Mouse (Mus musculus) ES-E14 (cell line): Measurements from ENCODE around the gene Iba57. TPM values are rescaled to one million over a fixed set of nuclear protein-coding genes. Genes with fewer than 3 reads are reported as not detected.
A peak's percentile ranks its signal among the peaks of the same experiment; 100 is the strongest.

ENCODE experiments used
- DNase-seq: peaks from one replicate; pipeline ENCODE4 v3.0.0-alpha.2; 2013; ENCODE audit warnings: low read depth, low spot score
- H3K27ac ChIP-seq: 2 replicates; pipeline ENCODE4 v1.5.1; 2012; ENCODE audit warnings: low read depth, mild to moderate bottlenecking, low read length, moderate library complexity, mixed read lengths; ENCODE audit not compliant: poor library complexity, insufficient read depth, severe bottlenecking
- H3K36me3 ChIP-seq: 2 replicates; pipeline ENCODE4 v1.6.1; 2012; ENCODE audit warnings: mild to moderate bottlenecking, low read length, moderate library complexity, mixed read lengths; ENCODE audit not compliant: control insufficient read depth, poor library complexity, insufficient read depth, severe bottlenecking
- H3K4me1 ChIP-seq, 2 experiments: fragments of 150-350 bp in 1 of 2; sonication (generic) in 1 of 2; 2 replicates each; pipeline ENCODE4 v1.6.1; 2012; ENCODE audit warnings: low read length in 2 of 2, mild to moderate bottlenecking in 1 of 2, mixed read lengths in 1 of 2; ENCODE audit not compliant: control insufficient read depth in 2 of 2, insufficient read depth in 2 of 2, poor library complexity in 1 of 2
- H3K4me3 ChIP-seq, 2 experiments: fragments of 150-350 bp in 1 of 2; sonication (generic) in 1 of 2; 2 replicates each; pipeline ENCODE4 v1.5.1; 2012; ENCODE audit warnings: low read length in 2 of 2, low read depth in 1 of 2, mild to moderate bottlenecking in 1 of 2, mixed read lengths in 1 of 2; ENCODE audit not compliant: insufficient read depth in 1 of 2, poor library complexity in 1 of 2, severe bottlenecking in 1 of 2
- H3K9ac ChIP-seq: 2 replicates; pipeline ENCODE4 v1.6.1; 2012; ENCODE audit warnings: low read depth, mild to moderate bottlenecking, low read length, mixed read lengths; ENCODE audit not compliant: poor library complexity, insufficient read depth, severe bottlenecking
- H3K9me3 ChIP-seq: fragments of 150-350 bp; sonication (generic); 2 replicates; pipeline ENCODE4 v1.6.1; 2012; ENCODE audit warnings: low read depth, mild to moderate bottlenecking, low read length; ENCODE audit not compliant: control insufficient read depth, insufficient read depth
- CHD2 ChIP-seq: IDR thresholded peaks from 2 replicates; pipeline ENCODE4 v1.6.1; 2014; ENCODE audit warnings: mild to moderate bottlenecking, low read depth, low read length, inconsistent platforms
- HCFC1 ChIP-seq: IDR thresholded peaks from 2 replicates; pipeline ENCODE4 v1.6.1; 2012; ENCODE audit warnings: low read length, inconsistent platforms, borderline replicate concordance; ENCODE audit not compliant: insufficient read depth
- MAFK ChIP-seq: IDR thresholded peaks from 2 replicates; pipeline ENCODE4 v1.6.1; 2014; ENCODE audit warnings: mild to moderate bottlenecking, low read depth, low read length, inconsistent platforms; ENCODE audit not compliant: insufficient read depth
- ZC3H11A ChIP-seq: IDR thresholded peaks from 2 replicates; pipeline ENCODE4 v1.6.1; 2012; ENCODE audit warnings: low read depth, mild to moderate bottlenecking, inconsistent platforms, low read length, borderline replicate concordance
- ZNF384 ChIP-seq: IDR thresholded peaks from 2 replicates; pipeline ENCODE4 v1.6.1; 2012; ENCODE audit warnings: low read depth, low read length, inconsistent platforms
- in situ Hi-C, 2 experiments: fragments of 600-800 bp; cut with MboI; formaldehyde crosslinking; loops; one replicate each; pipeline ENCODE4 v1.15.1; 2025; ENCODE audit warnings: low sequenced_read_pairs in 2 of 2, inconsistent platforms in 1 of 2; ENCODE audit not compliant: unreplicated experiment in 2 of 2
- total RNA-seq: library from RNA; depleted of rRNA; stranded (reverse); fragments of 300-350 nt; gene quantifications from 2 replicates; pipeline ENCODE4 v1.2.3, GENCODE M21; 2012

Iba57 gene
- total RNA-seq, 1 experiment, result 4.7 TPM

DNA sequence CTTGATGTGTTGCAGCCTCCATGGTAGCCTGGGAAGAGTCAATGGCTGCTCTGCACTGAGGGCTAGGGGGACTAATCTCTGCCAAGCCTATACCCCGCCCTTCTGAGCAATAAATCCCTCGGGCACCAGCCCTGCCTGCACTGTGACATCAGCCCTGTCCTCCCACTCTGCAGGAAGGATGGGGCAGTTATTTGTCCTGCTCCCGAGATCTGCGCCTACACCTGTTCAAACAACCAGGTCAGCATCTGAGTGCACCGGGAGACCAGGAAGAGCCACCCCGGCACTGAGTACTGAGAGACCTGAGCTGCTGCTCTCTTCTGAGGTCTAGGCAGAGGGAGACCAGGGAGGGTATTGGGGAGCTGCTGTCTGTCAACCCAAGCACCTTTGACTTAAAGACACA, 24.2 kb upstream of the Iba57 start:
- Histone ChIP-seq H3K9me3 (no peaks in the 10 kb centered on the region), H3K9ac (no peak overlapping the region), H3K4me1 (peaks cover 3 to 14% of the 10 kb centered on the region in 2 experiments; a peak in 3 of 4 replicates), H3K36me3 (peaks cover 38% of the 10 kb centered on the region), H3K27ac (no peak overlapping the region), H3K4me3 (no peak overlapping the region)
- TF ChIP-seq CHD2 (no peak), ZNF384 (no peak), HCFC1 (no peak)
- no peak for DNase-seq
- in situ Hi-C loops, result no loop called here

DNA sequence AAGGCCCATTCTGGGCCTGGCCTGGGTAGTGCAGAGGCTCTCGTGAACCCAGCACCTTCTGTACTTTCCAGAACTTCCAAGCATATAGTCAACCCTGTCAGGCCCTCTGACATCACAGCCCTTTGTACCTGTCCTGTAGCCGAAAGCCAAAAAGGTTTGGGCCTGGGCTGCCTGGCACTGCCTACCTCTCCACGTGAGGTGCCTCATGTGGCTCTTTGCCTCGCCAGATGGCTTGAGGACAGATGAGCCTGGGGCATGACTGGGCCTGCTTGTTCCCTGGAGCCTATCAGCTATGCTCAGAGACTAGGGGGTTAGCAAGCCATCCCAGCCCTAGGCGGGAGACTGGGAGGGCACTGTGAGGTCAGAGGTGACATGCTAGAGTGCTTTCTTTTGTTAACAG, 22.0 kb upstream of the Iba57 start:
- in situ Hi-C loops, result no loop called here
- H3K36me3 ChIP-seq, result peaks cover 38% of the 10 kb centered on the region
- no peak overlapping the region for H3K27ac ChIP-seq
- H3K4me3 ChIP-seq, result no peak overlapping the region
- no peak overlapping the region for H3K9ac ChIP-seq
- TF ChIP-seq HCFC1 (no peak), ZNF384 (no peak), MAFK (no peak), CHD2 (no peak)
- H3K9me3 ChIP-seq, result no peaks in the 10 kb centered on the region
- no peak for DNase-seq
- H3K4me1 ChIP-seq, result peaks cover 0 to 14% of the 10 kb centered on the region in 2 experiments; a peak in 2 of 4 replicates

DNA sequence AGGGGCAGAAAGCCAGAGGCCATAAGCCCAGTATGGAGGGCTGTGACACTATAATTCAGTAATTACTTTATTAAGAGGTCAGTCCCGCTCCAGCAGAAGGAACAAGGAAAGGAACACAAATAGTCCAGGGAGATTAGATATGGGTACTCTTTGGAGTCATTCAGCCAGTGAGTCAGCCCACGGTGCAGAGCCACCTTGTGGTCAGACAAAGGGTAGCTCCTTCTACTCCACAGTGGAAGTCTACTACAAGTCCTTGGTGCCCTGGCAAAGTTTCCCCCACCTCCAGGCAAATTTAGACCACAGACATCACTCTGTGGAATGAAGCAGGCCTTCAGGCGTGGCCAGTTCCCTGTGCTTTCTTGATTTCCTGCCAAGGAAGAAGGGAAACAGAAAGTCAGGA, 20.3 kb upstream of the Iba57 start:
- no peak overlapping the region for H3K9ac ChIP-seq
- no peak overlapping the region for H3K27ac ChIP-seq
- no peak overlapping the region for H3K4me3 ChIP-seq
- TF ChIP-seq CHD2 (no peak), ZC3H11A (no peak; the same call in 1 of the 2 replicates), HCFC1 (no peak), ZNF384 (no peak), MAFK (no peak)
- H3K4me1 ChIP-seq, result peaks cover 0 to 9% of the 10 kb centered on the region in 2 experiments; a peak in 2 of 4 replicates
- peaks cover 34% of the 10 kb centered on the region for H3K36me3 ChIP-seq
- DNase-seq, result no peak
- in situ Hi-C loops, result no loop called here
- H3K9me3 ChIP-seq, result no peaks in the 10 kb centered on the region

DNA sequence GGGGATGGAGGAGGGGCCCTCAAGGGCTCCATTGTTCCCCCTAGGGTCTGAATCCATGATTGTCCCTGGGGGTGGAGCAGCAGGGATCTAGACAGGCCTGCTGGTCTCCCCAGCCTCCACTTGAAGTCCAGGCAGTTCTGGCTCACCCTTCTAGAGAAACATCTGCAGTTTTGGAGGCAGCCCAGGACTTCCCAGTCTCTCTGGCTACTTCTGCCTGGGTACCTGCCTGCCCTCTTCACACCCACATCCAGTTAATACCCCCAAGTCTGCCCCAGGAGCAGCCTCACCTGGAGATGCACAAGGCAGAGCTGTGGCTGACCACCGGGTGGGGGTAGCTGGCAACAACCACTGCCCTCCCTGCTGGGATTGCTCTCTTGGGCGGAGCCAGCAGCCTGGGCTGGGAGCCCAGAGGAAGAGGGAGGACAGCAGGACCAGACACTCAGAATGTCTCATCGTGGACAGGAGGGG, 19.4 kb upstream of the Iba57 start, which contains the start of gene Gjc2:
Gene Gjc2, minus strand, starts transcription at position 350 of the 468 bp plus-strand sequence.
- TF ChIP-seq CHD2 (no peak), ZNF384 (no peak), HCFC1 (no peak), ZC3H11A (no peak), MAFK (no peak)
- in situ Hi-C loops, result no loop called here
- Histone ChIP-seq H3K36me3 (peaks cover 32% of the 10 kb centered on the region), H3K9me3 (no peaks in the 10 kb centered on the region), H3K27ac (no peak within 1 kb of the TSS), H3K4me1 (peaks cover 0 to 9% of the 10 kb centered on the region in 2 experiments; a peak in 2 of 4 replicates), H3K4me3 (no peak within 1 kb of the TSS), H3K9ac (no peak within 1 kb of the TSS)
- no peak for DNase-seq

DNA sequence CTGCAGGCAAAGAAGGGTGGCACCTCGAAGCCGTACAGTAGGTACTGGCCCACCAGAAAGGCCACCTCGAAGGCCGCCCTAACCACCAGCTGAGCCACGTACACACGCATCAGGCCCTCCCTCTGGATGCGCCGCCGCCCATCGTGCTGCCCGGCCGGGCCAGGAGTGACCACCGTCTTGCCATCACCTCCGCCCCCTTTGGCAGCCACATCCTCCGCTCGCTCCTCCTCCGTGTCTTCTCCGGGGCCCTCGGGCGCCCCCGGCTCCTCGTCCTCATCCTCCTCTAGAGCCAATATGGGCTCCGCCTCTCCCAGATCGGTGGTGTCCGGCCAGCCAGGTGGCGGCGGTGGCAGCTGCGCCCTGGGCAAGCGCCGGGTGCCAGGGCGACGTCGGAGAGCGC, 13.4 kb upstream of the Iba57 start:
- in situ Hi-C loops, result no loop called here
- Histone ChIP-seq H3K4me3 (peak overlapping the region; percentile 9 to 57; a peak in 3 of 4 replicates), H3K9me3 (no peaks in the 10 kb centered on the region), H3K27ac (no peak overlapping the region), H3K4me1 (peaks cover 0 to 2% of the 10 kb centered on the region in 2 experiments; a peak in 1 of 4 replicates), H3K36me3 (no peaks in the 10 kb centered on the region), H3K9ac (0 out of 2 replicates have a peak overlapping the region, but pooled peaks have one; percentile 3)
- TF ChIP-seq HCFC1 (no peak), ZNF384 (no peak), CHD2 (no peak), ZC3H11A (no peak), MAFK (no peak)
- DNase-seq, result no peak
